Comparison of ENCODE assay signal across 22 mouse cellular contexts in the genomic region with DNA sequence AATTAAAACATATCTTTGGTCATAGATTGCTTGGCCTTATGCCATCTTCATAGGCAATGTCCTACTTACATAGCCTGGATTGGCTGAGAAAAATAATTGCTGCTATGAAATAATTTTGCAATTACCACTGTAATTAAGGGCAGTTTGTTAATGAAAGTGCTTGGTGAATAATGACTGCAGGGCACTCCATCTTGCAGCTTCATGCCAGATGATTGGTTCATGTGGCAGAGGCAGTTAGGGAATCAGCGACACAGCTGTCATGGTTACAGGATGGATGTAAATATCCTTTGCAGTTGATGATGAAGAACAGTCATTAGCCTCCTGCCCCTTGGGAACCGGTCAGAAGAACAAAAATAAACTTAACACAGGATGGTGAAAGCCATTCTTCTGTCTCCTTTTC.
DNase-seq lines count a peak whose midpoint lies in the region; ATAC-seq lines count a peak whose summit lies in the region.
"Had no signal": no experiment of that assay in that cellular context is flagged by ENCODE, and none has a peak within 500 bp of the region (broad histone marks: within the 10 kb centered on the region; RNA-seq: fewer than 3 reads in every experiment).

No protein-coding gene starts in this region.

- DNase-seq in embryonic facial prominence, embryonic 14.5 days (ENCODE audit: low spot score) = peak; percentile 56
- no peak for DNase-seq in embryonic facial prominence, embryonic 10.5 days (ENCODE audit: low spot score)
- DNase-seq in left cerebral cortex, postnatal 10 days (ENCODE audit: extremely low spot score in 1 of 2, low spot score in 2 of 2) = no peak
- DNase-seq in frontal cortex, postnatal 25 days (ENCODE audit: low spot score in 2 of 2) = no peak
- no peak for DNase-seq in lung, adult 18-20 months
- DNase-seq: adrenal gland, postnatal 14 days; cerebellum, adult 18-20 months; cerebellum, postnatal 25 days; gastrocnemius, postnatal 36 days; kidney, adult 11 months; kidney, postnatal 10 days; right cerebral cortex, adult 18-20 months; thymus, postnatal 25 days had no signal

- no peaks in the 10 kb centered on the region for H3K36me3 ChIP-seq in embryonic facial prominence, embryonic 14.5 days (ENCODE audit: control insufficient read depth, insufficient read depth, low read length)
- 0 out of 2 replicates have a peak, but pooled peaks cover 3% of the 10 kb centered on the region for H3K36me3 ChIP-seq in embryonic facial prominence, embryonic 10.5 days (replicated peaks)
- H3K36me3 ChIP-seq in midbrain, embryonic 15.5 days (replicated peaks) = no peaks in the 10 kb centered on the region
- no peaks in the 10 kb centered on the region for H3K36me3 ChIP-seq in midbrain, embryonic 16.5 days (ENCODE audit: control insufficient read depth, insufficient read depth, low read length)
- H3K36me3 ChIP-seq in macrophage (ENCODE audit: inconsistent target) = no peaks in the 10 kb centered on the region
- H3K36me3 ChIP-seq: heart, embryonic 10.5 days; limb, embryonic 15.5 days; liver, embryonic 15.5 days had no signal

- no peaks in the 10 kb centered on the region; the same call in 1 of the 2 replicates for H3K4me1 ChIP-seq in embryonic facial prominence, embryonic 14.5 days (ENCODE audit: control insufficient read depth, insufficient read depth, low read length)
- peaks cover 13% of the 10 kb centered on the region for H3K4me1 ChIP-seq in embryonic facial prominence, embryonic 10.5 days
- peaks cover 23% of the 10 kb centered on the region for H3K4me1 ChIP-seq in midbrain, embryonic 15.5 days
- H3K4me1 ChIP-seq in midbrain, embryonic 16.5 days (ENCODE audit: control insufficient read depth, insufficient read depth, low read length) = peaks cover 17% of the 10 kb centered on the region
- H3K4me1 ChIP-seq: limb, embryonic 15.5 days; liver, embryonic 15.5 days had no signal

- no peak overlapping the region for H3K27ac ChIP-seq in embryonic facial prominence, embryonic 14.5 days (replicated peaks; ENCODE audit: low read depth, low read length)
- H3K27ac ChIP-seq in embryonic facial prominence, embryonic 10.5 days (replicated peaks) = no peak overlapping the region
- H3K27ac ChIP-seq in midbrain, embryonic 15.5 days = peak overlapping the region; percentile 32; the same call in 1 of the 2 replicates
- H3K27ac ChIP-seq in midbrain, embryonic 16.5 days (ENCODE audit: low read length) = no peak overlapping the region
- H3K27ac ChIP-seq in macrophage = peak overlapping the region; percentile 88
- H3K27ac ChIP-seq: heart, embryonic 10.5 days; limb, embryonic 15.5 days; liver, embryonic 15.5 days had no signal

- peaks cover 27% of the 10 kb centered on the region for H3K79me2 ChIP-seq in macrophage (ENCODE audit: inconsistent target)

- intact Hi-C loops in left cerebral cortex, postnatal 10 days (cut with DNase I) = no loop called here

- H3K9me3 ChIP-seq in embryonic facial prominence, embryonic 14.5 days (ENCODE audit: control insufficient read depth, low read length) = 0 out of 2 replicates have a peak, but pooled peaks cover 5% of the 10 kb centered on the region
- H3K9me3 ChIP-seq in embryonic facial prominence, embryonic 10.5 days = no peaks in the 10 kb centered on the region
- no peaks in the 10 kb centered on the region for H3K9me3 ChIP-seq in midbrain, embryonic 15.5 days
- H3K9me3 ChIP-seq in midbrain, embryonic 16.5 days (replicated peaks; ENCODE audit: control insufficient read depth, low read length, poor library complexity, severe bottlenecking) = no peaks in the 10 kb centered on the region; the same call in 1 of the 2 replicates
- H3K9me3 ChIP-seq: heart, embryonic 10.5 days; limb, embryonic 15.5 days; liver, embryonic 15.5 days had no signal

- no peak overlapping the region for H3K4me3 ChIP-seq in embryonic facial prominence, embryonic 14.5 days (ENCODE audit: low read depth, low read length)
- no peak overlapping the region for H3K4me3 ChIP-seq in embryonic facial prominence, embryonic 10.5 days
- H3K4me3 ChIP-seq in midbrain, embryonic 15.5 days = no peak overlapping the region
- H3K4me3 ChIP-seq in midbrain, embryonic 16.5 days (ENCODE audit: low read depth, low read length) = no peak overlapping the region
- no peak overlapping the region for H3K4me3 ChIP-seq in macrophage (ENCODE audit: inconsistent target)
- H3K4me3 ChIP-seq: heart, embryonic 10.5 days; limb, embryonic 15.5 days; liver, embryonic 15.5 days had no signal

- H3K27me3 ChIP-seq in embryonic facial prominence, embryonic 14.5 days (replicated peaks; ENCODE audit: control insufficient read depth, insufficient read depth, low read length) = no peaks in the 10 kb centered on the region
- no peaks in the 10 kb centered on the region for H3K27me3 ChIP-seq in embryonic facial prominence, embryonic 10.5 days (replicated peaks; ENCODE audit: low read depth, poor library complexity, severe bottlenecking)
- no peaks in the 10 kb centered on the region for H3K27me3 ChIP-seq in midbrain, embryonic 15.5 days (replicated peaks)
- no peaks in the 10 kb centered on the region for H3K27me3 ChIP-seq in midbrain, embryonic 16.5 days (ENCODE audit: control insufficient read depth, insufficient read depth, low read depth, low read length)
- H3K27me3 ChIP-seq: limb, embryonic 15.5 days; liver, embryonic 15.5 days had no signal

- no peak overlapping the region for H3K4me2 ChIP-seq in embryonic facial prominence, embryonic 14.5 days (ENCODE audit: low read depth, low read length)
- no peak overlapping the region for H3K4me2 ChIP-seq in midbrain, embryonic 15.5 days
- no peak overlapping the region for H3K4me2 ChIP-seq in midbrain, embryonic 16.5 days (ENCODE audit: low read length)
- H3K4me2 ChIP-seq: limb, embryonic 15.5 days; liver, embryonic 15.5 days had no signal

- ATAC-seq in embryonic facial prominence, embryonic 14.5 days (ENCODE audit: low read depth) = peak; percentile 56
- ATAC-seq in midbrain, embryonic 15.5 days (replicated peaks) = no peak
- ATAC-seq in midbrain, embryonic 16.5 days = no peak
- ATAC-seq: CD4-positive, CD25-positive, alpha-beta regulatory T cell, adult 4 months; forebrain, embryonic 16.5 days; lung, postnatal 0 days had no signal

- H3K9ac ChIP-seq in embryonic facial prominence, embryonic 14.5 days (ENCODE audit: low read depth, low read length) = no peak overlapping the region
- H3K9ac ChIP-seq in midbrain, embryonic 15.5 days = no peak overlapping the region
- no peak overlapping the region for H3K9ac ChIP-seq in midbrain, embryonic 16.5 days (ENCODE audit: low read depth, low read length)
- H3K9ac ChIP-seq: limb, embryonic 15.5 days; liver, embryonic 15.5 days had no signal

- 44% methylated on average over 2 of the region's 2 CpGs for WGBS in embryonic facial prominence, embryonic 14.5 days
- WGBS in embryonic facial prominence, embryonic 10.5 days = 60% methylated on average over 2 of the region's 2 CpGs
- WGBS in midbrain, embryonic 15.5 days = 47% methylated on average over 2 of the region's 2 CpGs
- 45% methylated on average over 2 of the region's 2 CpGs for whole genome bisulfite sequencing in midbrain, embryonic 16.5 days
- WGBS in macrophage (ENCODE audit: missing documents) = 91% methylated on average over 2 of the region's 2 CpGs

Comparison
In these comparisons a context has a peak if more than half of its experiments do, and no peak if none do; other contexts are left out.
1. H3K27ac ChIP-seq: peak in midbrain, embryonic 15.5 days (single experiment) and macrophage (single experiment); none in embryonic facial prominence, embryonic 14.5 days (single experiment), embryonic facial prominence, embryonic 10.5 days (single experiment) and midbrain, embryonic 16.5 days (single experiment).